Mouse (Mus musculus): Measurements from ENCODE around the gene Cts3.
"Not testable (repeated sequence)": the region's sequence is repeated elsewhere in the genome, so short reads cannot be mapped to it uniquely, and the experiment has no call there.

Cts3 gene

GRCm38 (mm10) chr13:61570027-61570426, at the start of gene Cts3:
Gene Cts3 (minus strand): TSS chr13:61570127.
- DNase-seq (ENCODE audit: low spot score in 2 of 2) = no peak

- DNase-seq (ENCODE audit: low spot score in 2 of 2) = not testable (repeated sequence)
These were observed 1.9 kb downstream of the Cts3 start, which contains the start of gene Gm49352 for GRCm38 (mm10) chr13:61568074-61568473. Gene Gm49352 (minus strand): TSS chr13:61568174.

GRCm38 (mm10) chr13:61541631-61542030, 28.3 kb downstream of the Cts3 start, which contains the start of gene Ctsm:
Gene Ctsm (minus strand): TSS chr13:61541839.
- no peak for DNase-seq (ENCODE audit: low spot score in 2 of 2)
